Mouse (Mus musculus) kidney, embryonic 16.5 days (tissue): ENCODE data around the gene P3h1. TPM values are rescaled to one million over a fixed set of nuclear protein-coding genes. Genes with fewer than 3 reads are reported as not detected.

Source experiments
- ATAC-seq: fragments of 200-750 bp; cut with Nextera tagmentation; 2 replicates; pipeline ENCODE4 v1.8.0; 2017; ENCODE audit warnings: moderate TSS enrichment; ENCODE audit not compliant: low FRiP score, low TSS enrichment
- H3K27ac ChIP-seq: fragments of 300-500 bp; sonication (generic); 2 replicates; pipeline ENCODE4 v1.5.1; 2014; ENCODE audit warnings: low read length
- H3K27me3 ChIP-seq: fragments of 300-500 bp; sonication (generic); 2 replicates; pipeline ENCODE4 v1.6.1; 2014; ENCODE audit warnings: low read length, control low read depth, mixed read lengths; ENCODE audit not compliant: insufficient read depth
- H3K36me3 ChIP-seq: fragments of 300-500 bp; sonication (generic); 2 replicates; pipeline ENCODE4 v1.6.1; 2014; ENCODE audit warnings: low read length, control low read depth, mixed read lengths; ENCODE audit not compliant: insufficient read depth
- H3K4me1 ChIP-seq: fragments of 300-500 bp; sonication (generic); 2 replicates; pipeline ENCODE4 v1.6.1; 2014; ENCODE audit warnings: low read length, control low read depth, mixed read lengths; ENCODE audit not compliant: insufficient read depth
- H3K4me2 ChIP-seq: fragments of 300-500 bp; sonication (generic); replicated peaks from 2 replicates; pipeline ENCODE4 v1.6.1; 2014; ENCODE audit warnings: low read depth, low read length
- H3K4me3 ChIP-seq: fragments of 300-500 bp; sonication (generic); 2 replicates; pipeline ENCODE4 v1.5.1; 2014; ENCODE audit warnings: mild to moderate bottlenecking, low read length
- H3K9ac ChIP-seq: fragments of 300-500 bp; sonication (generic); replicated peaks from 2 replicates; pipeline ENCODE4 v1.6.1; 2014; ENCODE audit warnings: low read length
- H3K9me3 ChIP-seq: fragments of 300-500 bp; sonication (generic); 2 replicates; pipeline ENCODE4 v1.6.1; 2016; ENCODE audit warnings: low read length, control low read depth
- WGBS: fragments of 180-500 bp; shearing (Covaris S2); extraction: QIAGEN DNeasy Blood & Tissue Kit; methylation state at CpG from one replicate; pipeline ENCODE4 v1.1.7; 2014; 5-methylcytosine and 5-hydroxymethylcytosine counted together
- polyA plus RNA-seq: library from polyadenylated mRNA; unstranded; fragments of >200 nt; fragmentation: Nextera tagmentation; extraction: Ambion mirVana; gene quantifications from 2 replicates; pipeline ENCODE4 v1.2.1, GENCODE M21; 2015

Gene P3h1
- polyA plus RNA-seq, 1 experiment from 2014 or later = 35.8 TPM

DNA sequence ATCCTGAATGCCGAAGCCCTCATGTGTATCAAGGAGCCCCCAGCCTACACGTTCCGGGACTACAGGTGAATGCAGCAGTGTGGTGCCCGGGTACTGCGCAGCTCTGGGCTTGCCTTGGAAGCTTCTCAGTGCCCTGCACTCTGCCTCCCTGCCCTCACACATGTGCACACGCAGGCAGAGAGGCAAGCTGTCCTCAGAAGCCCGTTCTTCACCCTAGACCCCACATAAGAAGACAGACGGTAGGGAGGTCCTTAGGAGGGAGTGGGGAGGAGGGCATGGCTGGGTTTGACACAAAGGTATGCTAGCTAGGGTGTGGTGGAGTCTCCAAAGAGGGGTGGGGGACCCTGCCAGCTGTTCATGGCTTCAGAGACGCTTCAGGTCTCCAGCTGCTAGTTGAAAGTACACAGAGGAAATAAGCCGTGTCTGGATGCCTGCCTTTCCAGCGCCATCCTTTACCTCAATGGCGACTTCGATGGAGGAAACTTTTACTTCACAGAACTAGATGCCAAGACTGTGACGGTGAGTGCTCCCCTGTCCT, 14.0 kb downstream of the P3h1 start:
- WGBS = 79% methylated on average over 14 of the region's 14 CpGs
- Histone ChIP-seq H3K4me2 (no peak overlapping the region), H3K36me3 (peaks cover 19% of the 10 kb centered on the region), H3K27me3 (no peaks in the 10 kb centered on the region), H3K9ac (no peak overlapping the region; the same call in 1 of the 2 replicates), H3K4me3 (no peak overlapping the region), H3K27ac (no peak overlapping the region), H3K4me1 (peaks cover 10% of the 10 kb centered on the region; the same call in 1 of the 2 replicates), H3K9me3 (no peaks in the 10 kb centered on the region)
- no peak for ATAC-seq

DNA sequence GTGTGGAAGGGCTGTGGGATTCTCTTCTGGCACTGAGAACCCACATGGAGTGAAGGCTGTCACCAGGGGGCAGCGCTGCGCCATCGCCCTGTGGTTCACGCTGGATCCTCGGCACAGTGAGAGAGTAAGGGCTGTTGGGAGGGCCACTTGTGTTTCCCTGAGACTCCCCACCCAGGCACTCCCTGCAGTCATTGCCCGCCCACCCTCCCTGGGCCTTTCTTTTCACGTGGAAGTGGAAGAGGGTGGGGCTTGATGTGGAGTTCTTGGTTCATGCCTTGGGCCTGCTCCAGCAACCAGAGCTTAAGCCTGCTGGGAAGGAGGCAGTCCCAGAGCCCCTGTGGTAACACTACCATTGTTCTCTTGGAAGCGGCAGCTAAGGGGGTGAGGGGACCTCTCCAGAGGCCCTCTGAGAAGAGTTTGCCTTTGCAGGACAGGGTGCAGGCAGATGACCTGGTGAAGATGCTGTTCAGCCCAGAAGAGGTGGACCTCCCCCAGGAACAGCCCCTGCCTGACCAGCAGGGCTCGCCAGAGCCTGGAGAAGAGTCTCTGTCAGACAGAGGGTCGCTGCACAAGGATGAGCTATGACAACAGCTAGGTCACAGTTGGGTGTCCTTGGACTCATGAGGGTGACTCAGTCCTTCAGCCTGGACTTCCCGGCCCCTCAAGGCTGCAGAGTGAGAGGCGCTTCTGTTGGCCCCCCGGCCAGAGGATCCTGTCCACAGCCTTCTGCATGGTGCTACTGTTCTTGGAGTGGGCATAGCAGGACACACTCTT, 14.9 kb downstream of the P3h1 start:
- Histone ChIP-seq H3K27ac (peak overlapping the region; percentile 23), H3K27me3 (no peaks in the 10 kb centered on the region), H3K36me3 (peaks cover 19% of the 10 kb centered on the region; the same call in 1 of the 2 replicates), H3K9me3 (no peaks in the 10 kb centered on the region), H3K4me1 (peaks cover 17% of the 10 kb centered on the region), H3K4me2 (no peak overlapping the region), H3K9ac (peak overlapping the region; percentile 19), H3K4me3 (no peak overlapping the region)
- 34% methylated on average over 13 of the region's 13 CpGs for WGBS
- ATAC-seq = peak; percentile 69

DNA sequence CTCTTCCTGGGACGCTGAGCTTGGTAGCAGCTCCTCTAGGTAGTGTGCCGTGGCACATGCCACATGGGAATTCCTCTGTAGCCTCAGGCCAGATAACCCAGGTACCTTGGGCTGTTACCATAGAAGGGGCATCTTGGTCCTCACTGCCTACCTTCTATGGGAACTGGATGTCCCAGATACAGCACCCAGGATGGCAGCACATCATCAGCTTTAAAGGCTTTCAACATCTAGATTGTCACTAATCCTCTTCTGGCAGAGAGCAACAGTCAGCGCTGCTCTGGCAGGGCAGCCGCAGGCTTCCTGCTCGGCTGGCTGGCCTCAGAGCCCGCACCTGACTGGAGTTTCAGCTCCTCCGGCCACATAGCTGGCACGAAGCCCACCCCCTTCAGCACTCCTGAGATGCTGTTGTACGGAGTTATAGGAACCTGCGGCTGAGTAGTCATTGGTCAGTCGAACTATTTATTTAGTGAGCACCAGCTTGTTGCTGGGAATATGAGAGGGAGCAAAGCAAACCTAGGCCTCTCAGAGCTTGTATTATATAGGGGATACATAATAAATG, 15.8 kb downstream of the P3h1 start:
- Histone ChIP-seq H3K9ac (no peak overlapping the region), H3K27ac (peak overlapping the region; percentile 36; the same call in 1 of the 2 replicates), H3K36me3 (peaks cover 15% of the 10 kb centered on the region; the same call in 1 of the 2 replicates), H3K4me3 (no peak overlapping the region), H3K4me2 (no peak overlapping the region), H3K27me3 (no peaks in the 10 kb centered on the region), H3K4me1 (peaks cover 25% of the 10 kb centered on the region), H3K9me3 (no peaks in the 10 kb centered on the region)
- WGBS = 71% methylated on average over 11 of the region's 11 CpGs
- ATAC-seq = no peak

DNA sequence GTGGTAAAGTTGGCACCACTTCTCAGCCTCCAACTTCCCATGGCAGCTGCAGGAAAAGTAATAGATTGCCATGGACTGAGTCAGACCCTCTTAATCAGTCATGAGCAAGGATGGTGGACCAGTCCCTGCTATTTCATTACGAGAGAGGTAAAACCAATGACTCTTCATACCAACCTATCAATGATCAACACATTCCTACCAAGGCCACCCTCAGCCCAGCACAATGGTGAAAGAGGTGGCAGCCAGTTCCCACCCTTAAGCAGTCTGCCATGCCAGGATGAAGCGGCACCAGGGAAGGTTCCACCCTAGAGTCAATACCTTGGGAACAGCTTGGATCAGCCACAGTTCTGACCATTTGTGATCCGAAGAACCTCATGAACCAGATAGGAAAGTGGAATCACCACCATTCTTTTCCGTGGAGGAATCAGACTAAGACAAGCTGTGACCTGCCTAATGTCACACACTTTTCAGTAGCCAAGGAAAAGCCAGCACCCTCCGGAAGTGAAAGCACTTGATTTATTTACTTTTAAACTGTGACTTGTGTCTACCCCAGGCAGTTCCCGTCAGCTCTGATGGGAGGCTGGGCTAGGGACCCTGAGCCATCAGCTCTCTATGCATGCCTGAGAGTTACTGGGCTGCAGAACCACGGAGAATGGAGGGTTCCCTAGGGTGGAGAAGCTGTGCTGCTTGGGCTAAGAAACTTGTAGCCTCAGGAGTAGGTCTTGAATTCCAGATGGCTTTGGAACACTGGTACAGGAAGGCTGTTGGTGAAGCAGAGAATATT, 19.5 kb downstream of the P3h1 start:
- no peak overlapping the region; the same call in 1 of the 2 replicates for H3K4me2 ChIP-seq
- no peak for ATAC-seq
- H3K4me1 ChIP-seq = peaks cover 45% of the 10 kb centered on the region
- no peaks in the 10 kb centered on the region for H3K27me3 ChIP-seq
- no peak overlapping the region for H3K4me3 ChIP-seq
- H3K9ac ChIP-seq = no peak overlapping the region
- H3K27ac ChIP-seq = peak overlapping the region; percentile 94
- WGBS = 45% methylated on average over 7 of the region's 7 CpGs
- peaks cover 4% of the 10 kb centered on the region; the same call in 1 of the 2 replicates for H3K36me3 ChIP-seq
- no peaks in the 10 kb centered on the region for H3K9me3 ChIP-seq

DNA sequence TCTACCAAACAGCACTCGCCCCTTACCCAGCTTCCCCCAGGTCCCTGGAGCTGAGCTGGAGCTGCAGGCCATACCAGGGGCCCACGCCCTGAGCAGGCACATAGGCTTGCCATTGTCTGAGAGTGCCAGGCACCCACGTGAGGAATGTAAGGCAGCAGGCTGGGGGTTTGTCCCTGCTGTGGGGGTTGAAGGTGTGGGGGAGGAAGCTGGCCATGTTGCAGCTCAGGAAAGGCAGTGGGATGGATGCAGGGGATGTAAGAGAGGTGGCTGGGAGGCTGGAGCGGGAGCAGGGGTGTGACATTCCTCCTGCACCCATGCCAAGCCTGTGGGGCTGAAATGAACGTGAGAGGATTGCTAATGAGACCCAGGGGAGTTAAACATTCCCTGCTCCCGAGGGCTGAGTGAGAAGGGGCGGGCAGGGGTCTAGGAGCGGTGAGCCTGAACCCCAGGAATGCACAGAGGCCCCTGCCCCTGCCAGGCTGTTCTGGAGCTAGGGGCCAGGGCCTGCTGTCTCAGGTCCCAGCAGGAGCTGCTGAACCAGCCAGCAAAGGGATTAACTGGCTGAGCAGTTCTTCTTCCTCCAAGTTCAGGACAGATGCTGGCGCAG, 21.4 kb downstream of the P3h1 start:
- ATAC-seq = peak; percentile 88
- peak overlapping the region; percentile 16; the same call in 1 of the 2 replicates for H3K9ac ChIP-seq
- H3K4me1 ChIP-seq = peaks cover 35% of the 10 kb centered on the region
- no peaks in the 10 kb centered on the region for H3K27me3 ChIP-seq
- 35% methylated on average over 9 of the region's 9 CpGs for WGBS
- H3K36me3 ChIP-seq = no peaks in the 10 kb centered on the region
- H3K27ac ChIP-seq = peak overlapping the region; percentile 94
- no peaks in the 10 kb centered on the region for H3K9me3 ChIP-seq
- H3K4me3 ChIP-seq = no peak overlapping the region
- no peak overlapping the region for H3K4me2 ChIP-seq

- Histone ChIP-seq H3K9ac (peak within 1 kb of the TSS; percentile 56), H3K36me3 (no peaks in the 10 kb centered on the region), H3K4me1 (peaks cover 35% of the 10 kb centered on the region), H3K4me3 (peak within 1 kb of the TSS; percentile 29), H3K4me2 (peak within 1 kb of the TSS; percentile 30), H3K9me3 (no peaks in the 10 kb centered on the region), H3K27me3 (no peaks in the 10 kb centered on the region), H3K27ac (peak within 1 kb of the TSS; percentile 94)
- 74% methylated on average over 12 of the region's 12 CpGs for WGBS
- no peak for ATAC-seq
Measured at GRCm38 (mm10) chr4:119255351-119255750, 22.6 kb downstream of the P3h1 start, which contains the start of gene Cldn19. Gene Cldn19, plus strand, starts transcription at chr4:119255414.

DNA sequence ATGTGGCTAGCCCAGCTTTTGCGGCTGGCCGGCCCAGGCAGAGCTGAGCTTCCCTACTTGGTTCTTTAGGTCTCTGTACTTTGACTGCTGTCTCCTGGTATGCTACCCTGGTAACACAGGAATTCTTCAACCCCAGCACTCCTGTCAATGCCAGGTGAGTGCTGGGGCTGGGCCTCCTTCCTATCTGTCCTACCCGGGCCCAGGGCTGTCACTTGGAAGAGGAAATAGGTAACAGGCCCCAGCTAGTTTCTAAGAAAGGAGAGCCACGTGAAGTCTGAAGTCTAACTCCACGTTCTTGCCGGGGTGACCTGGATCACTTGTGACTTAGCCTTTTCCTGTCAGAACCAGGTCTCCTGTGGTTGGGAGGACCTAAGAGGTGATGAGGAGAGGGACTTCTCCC, 24.4 kb downstream of the P3h1 start:
- Histone ChIP-seq H3K27ac (peak overlapping the region; percentile 65; the same call in 1 of the 2 replicates), H3K4me2 (peak overlapping the region; percentile 30), H3K9ac (peak overlapping the region; percentile 37), H3K4me3 (peak overlapping the region; percentile 21), H3K36me3 (no peaks in the 10 kb centered on the region), H3K4me1 (peaks cover 47% of the 10 kb centered on the region), H3K27me3 (no peaks in the 10 kb centered on the region), H3K9me3 (no peaks in the 10 kb centered on the region)
- WGBS = 71% methylated on average over 6 of the region's 6 CpGs
- ATAC-seq = no peak

DNA sequence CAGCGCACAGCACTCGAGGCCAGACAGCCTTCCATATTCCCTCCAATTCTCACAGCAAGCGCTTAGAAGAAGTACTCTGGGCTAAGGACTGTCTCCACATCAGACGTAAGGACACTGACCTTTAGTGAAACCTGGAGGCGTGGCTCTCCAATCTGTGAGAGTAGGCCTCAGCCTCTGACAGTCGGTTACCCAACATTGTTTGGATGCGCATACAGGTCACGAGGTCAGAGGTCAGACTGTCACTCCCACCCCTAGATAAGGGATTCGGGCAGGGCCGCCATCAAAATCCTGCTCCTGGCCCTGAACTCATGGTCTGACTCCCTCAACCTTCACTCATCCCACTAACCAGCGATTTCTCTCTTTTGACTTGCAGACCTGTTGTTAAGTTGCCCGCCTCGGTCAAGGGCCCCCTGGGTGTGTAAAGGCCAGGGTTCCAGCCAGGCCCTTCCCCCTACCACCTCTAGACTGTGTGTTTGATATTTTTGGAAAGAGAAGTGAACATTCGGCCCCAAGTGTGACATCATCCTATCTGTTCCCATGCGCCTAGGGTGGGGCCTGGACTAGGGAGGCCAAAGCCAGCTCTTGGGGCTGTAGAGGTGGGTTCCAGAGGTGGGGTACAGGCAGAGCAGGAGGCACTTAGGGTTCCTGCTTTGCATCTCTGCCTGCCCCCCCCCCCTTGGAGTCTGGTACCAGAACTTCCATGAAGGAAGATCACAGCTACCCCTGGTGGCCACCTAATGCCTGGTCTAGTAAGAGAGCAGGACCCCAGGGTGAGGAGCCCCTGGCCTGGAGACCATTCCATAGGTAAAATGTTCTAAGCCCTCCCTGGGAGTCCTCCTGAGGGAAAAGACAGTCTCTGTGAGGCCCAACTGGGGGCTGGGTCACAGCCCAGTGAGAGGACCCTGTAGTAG, 26.9 kb downstream of the P3h1 start:
- H3K27ac ChIP-seq = no peak overlapping the region
- H3K4me3 ChIP-seq = no peak overlapping the region
- peaks cover 22% of the 10 kb centered on the region for H3K4me1 ChIP-seq
- WGBS = 86% methylated on average over 15 of the region's 15 CpGs
- no peak for ATAC-seq
- no peaks in the 10 kb centered on the region for H3K9me3 ChIP-seq
- no peaks in the 10 kb centered on the region for H3K36me3 ChIP-seq
- H3K4me2 ChIP-seq = no peak overlapping the region
- no peaks in the 10 kb centered on the region for H3K27me3 ChIP-seq
- no peak overlapping the region for H3K9ac ChIP-seq
